Mouse (Mus musculus) kidney, adult 8-10 months (tissue): ENCODE data around the gene Lipc.

ENCODE experiments used
- DNase-seq, 2 experiments: peaks; one replicate each; pipeline ENCODE4 v3.0.0; 2022

Gene Lipc

DNA sequence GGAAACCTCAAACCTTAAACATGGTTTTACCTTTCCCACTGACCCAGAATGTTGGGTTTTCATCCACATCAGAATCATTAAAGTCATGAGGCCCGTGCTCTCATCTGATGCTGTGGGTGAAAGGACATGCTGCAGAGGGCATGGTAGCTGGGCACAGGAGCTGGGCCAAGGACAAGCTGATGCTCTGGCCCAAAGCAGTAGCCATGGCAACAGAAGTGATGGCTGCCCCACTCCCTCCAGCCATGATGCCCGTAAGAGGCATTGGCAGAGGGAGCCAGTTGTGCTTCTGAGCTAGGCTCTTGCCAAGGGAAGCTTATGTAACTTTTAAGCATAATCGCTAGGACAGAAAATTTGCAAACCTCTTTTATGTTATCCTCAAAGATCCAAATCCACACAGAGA is 2.2 kb upstream of the Lipc start:
- no peak for DNase-seq

DNA sequence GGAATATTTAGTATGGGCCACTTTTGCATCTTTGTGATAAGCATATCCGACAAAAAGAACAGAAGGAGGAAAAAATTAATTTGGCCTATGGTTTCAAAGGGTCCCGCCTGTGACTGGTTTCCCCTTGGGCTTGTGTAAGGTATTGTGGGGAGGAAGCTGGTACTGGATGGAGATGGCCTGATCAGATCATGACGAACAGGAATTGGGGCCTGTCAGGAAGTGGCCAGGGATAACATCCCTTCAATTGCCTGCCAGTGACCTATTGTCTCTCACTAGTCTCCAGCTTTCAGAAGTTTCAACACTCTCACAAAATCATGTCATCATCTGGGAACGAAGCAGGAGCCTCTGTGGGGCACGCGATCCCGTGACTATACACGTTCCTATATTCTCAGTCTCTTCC is 2.7 kb downstream of the Lipc start:
- no peak for DNase-seq

DNA sequence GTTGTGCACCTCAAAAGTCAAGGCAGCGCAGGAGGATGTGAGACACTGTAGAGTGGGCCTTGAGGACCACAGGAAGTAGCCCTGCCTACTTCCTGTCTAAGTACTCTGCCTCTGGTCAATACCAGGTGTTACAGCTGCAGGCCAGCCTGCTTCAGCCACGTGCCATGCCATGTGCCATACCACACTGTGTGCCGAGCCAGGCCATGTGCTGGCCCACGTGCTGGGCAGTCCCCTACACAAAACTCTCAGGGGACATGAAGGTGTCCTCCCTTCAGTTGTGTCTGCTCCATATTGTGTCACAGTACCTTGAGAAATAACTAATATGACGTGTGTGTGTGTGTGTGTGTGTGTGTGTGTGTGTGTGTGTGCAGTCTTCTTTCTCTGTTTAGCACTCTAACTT is 4.7 kb downstream of the Lipc start:
- no peak for DNase-seq

DNA sequence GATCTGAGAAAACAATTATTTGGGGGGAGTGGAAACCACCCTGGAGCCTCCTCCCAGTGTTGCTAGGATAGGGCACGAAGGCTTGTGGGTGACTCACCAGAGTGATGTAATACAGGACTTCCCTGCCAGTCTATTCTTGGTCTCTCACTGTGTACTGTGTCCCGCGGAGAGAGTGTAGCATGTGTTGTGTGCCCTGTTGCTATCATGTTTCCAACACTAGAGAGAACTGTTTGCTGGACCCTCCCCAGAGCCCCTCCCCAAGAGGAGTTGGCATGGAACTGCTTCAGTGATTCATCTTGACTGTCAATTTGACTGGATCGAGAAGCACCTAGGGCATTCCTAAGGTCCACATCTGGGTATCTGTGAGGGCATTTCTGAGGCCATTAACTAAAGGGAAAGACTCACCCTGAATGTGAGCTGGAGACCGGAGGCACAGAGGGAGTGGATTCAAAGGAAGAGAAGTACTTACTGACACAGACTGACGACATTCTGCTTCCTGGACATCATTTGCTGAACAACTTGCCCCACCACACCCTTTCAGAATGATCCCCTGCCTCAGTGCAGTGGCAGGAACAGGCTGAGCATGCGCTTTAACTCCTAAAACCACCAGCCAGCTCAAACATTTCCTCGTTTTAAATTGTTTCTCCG is 9.2 kb downstream of the Lipc start:
- no peak for DNase-seq

DNA sequence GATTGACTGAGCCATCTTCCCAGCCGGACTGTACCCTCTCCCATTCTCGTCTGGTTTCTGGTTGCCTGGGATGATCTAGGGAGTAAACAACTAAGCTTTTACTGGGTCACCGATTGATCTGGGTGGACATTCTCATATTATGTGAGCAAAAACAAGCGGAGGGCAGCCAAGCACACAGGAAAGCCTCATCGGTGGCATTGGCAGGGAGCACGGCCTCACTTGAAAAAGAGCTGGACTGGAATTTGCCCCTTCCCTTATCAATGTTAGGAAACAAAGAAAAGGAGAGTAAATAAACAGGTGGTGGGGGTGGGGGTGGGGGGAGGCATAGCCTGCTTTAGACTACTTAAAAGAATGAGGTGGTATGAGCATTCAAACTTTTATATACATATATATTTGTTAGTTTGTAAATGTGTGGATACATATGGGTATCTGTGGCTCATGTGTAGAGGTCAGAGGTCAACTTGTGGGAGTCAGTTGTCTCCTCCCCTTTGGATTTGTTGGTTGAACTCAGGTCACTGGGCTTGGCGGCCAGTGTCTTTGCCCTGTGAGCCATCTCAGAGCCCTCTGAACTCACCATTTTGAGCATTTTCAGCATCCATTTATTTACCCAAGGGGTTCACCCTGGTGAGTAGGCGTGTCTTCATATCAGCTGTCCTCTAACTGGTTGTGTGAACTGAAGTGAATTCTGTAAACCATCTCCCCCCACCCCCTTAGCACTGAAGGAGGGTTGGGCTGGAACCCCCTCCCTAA is 12.1 kb downstream of the Lipc start:
- DNase-seq, result no peak

DNA sequence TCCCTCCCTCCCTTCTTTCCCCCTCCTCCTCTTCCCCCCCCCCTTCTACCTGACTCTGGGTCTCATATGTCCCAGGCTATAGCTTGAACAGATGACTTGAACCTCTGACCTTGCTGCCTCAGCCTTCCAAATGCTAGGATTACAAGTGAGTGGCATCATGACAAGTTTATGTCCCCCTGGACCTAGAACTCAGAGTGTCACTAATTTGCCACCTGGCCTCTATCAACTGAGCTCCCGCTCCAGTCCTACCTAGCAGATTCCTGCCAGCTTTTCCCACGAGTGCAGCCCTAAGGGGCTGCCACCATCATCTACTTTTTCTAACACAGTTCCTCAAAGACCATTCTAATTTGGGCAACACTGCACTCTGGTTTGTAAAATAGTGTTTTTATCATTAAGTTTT is 13.2 kb downstream of the Lipc start:
- DNase-seq, result no peak

DNA sequence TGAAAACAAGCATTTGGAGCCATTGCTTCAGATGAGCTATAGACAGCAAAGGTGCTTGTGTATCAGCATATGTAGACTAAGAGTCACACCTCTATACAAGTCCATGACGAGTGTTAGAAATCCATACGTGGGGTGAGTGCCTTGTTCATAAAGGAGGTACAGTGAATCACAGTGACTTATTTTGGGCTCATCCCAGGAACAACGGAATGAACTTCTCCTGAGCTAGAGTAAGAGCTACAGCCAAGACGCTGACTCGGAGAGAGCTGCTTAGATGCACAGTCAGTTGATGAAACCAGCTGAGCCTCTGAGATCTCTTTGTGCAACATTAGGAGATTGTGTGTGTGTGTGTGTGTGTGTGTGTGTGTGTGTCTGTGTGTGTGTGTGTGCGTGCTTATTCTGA is 13.9 kb downstream of the Lipc start:
- DNase-seq, result no peak

DNA sequence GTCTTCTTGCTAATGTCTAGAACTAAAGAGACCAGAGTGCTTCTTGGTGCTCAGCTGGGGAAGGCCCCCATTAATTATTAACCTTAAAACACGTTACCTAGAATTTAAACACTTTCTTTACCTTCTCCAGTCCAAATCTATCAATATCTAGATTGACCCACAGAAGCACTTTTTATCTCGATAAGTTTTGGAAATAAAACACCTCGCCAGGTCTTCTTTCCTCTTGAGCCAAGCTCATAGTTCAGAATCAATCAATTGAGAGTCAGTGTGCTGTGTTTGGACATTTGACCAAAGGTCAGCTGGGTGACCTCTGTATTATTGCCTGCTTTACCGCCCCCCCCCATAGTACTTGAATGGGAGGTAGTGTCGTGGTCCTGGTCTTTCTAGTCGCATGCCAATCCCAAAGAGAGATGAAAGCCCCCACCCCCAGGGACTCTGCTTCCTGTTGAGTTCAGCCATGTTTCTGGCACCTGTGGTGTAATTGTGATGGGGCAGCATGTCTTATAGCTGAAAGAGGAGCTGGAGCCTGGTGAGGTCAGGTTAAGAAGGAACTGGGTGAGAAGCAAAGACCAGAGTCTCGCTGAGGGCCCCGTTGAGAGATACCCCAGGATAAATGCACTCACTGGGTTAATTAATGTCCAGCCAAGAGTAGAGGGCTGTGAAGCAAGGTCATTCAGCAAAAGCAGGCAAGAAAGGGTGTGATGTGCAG is 17.3 kb downstream of the Lipc start:
- DNase-seq, result no peak

DNA sequence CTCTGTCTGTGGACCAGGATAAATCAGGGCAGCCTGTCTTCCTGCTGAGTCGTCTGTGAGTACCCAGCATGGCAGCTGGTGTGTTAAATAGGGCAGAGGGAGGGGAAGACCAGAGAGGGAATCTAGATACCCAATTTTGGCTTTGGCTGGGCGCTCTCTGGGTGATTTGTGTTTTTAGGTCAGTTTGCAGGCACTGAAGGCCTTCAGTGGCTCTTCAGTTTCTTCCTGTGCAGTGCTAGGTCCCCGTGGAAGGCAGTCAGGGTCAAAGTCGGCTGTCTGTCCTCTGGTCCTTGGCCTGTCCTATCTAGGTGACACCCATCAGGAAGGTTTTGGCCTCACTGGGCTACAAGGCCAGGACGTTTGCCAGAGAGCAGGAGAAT is 21.4 kb downstream of the Lipc start:
- DNase-seq, result no peak

DNA sequence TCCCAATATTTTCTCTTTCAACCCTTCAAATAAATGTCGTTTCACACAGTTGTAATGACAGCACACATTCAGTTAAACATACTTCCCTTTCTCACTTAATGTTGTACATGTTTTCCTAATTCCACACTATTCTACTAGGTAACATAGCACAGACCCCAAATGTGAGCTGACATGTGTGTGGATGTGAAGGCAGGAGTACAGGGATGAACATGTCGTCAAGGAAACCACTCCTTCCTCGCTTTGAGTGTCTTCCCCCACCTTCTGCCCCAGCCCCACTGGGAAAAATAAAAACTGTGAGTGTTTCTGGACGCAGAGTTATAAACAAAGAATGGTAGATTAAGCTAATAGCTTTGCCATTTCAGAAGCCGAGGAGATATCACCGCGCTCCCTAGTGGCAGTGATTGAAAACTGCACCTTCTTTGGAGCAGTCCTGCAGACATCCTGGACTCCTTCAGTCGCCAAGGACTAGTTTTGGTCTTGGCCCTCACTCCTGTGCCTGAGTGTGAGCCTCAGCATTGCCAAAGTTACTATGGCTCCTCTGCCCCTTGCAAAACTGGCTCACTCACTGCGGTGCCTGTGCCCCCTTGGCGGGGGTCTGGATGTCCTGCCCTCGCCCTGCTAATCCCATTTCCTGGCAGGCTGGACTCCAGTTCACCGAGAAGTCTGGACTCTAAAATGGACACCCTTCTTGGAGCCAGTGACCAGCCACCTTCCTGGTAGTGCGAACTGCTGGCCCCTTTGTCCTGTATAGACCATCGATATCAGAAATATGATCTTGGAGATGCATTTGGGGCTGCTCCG is 22.0 kb downstream of the Lipc start:
- DNase-seq, result peak in 1 of 2 experiments; percentile 45

DNA sequence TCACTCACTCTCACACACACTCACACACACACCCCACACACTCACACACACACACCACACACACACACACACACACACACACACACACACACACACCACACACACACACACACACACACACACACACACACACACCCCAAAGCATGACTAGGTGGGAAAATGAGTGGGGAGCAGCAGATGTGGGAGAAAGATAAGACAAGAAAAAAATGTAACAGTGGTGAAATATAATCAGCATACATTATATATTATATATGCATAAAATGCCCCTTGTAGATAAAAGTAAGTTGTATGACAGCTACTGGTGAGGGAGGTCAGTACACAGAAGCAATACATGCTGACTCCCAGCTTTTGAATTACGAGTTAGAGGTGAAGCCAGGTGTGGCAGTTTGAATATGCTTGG is 23.6 kb downstream of the Lipc start:
- no peak for DNase-seq

DNA sequence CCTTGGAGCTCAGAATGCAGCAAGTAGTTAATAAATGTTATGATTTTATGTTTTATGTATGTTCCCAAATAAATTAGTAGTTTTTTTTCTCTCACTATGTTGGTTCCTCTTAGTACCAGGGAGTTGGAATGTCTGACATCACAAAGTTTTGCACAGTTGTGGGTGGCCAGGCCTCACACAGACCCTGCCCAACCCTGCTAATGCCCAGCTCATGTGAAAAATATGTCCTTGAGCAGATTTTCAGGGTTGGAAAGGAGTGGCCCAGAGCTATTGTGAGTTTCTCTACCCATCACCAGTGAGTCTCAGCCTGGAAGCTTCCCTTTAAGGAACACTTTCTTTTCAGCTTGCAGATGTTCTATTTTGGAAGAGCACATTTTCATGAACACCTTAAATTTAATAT is 24.3 kb downstream of the Lipc start:
- DNase-seq, result no peak

DNA sequence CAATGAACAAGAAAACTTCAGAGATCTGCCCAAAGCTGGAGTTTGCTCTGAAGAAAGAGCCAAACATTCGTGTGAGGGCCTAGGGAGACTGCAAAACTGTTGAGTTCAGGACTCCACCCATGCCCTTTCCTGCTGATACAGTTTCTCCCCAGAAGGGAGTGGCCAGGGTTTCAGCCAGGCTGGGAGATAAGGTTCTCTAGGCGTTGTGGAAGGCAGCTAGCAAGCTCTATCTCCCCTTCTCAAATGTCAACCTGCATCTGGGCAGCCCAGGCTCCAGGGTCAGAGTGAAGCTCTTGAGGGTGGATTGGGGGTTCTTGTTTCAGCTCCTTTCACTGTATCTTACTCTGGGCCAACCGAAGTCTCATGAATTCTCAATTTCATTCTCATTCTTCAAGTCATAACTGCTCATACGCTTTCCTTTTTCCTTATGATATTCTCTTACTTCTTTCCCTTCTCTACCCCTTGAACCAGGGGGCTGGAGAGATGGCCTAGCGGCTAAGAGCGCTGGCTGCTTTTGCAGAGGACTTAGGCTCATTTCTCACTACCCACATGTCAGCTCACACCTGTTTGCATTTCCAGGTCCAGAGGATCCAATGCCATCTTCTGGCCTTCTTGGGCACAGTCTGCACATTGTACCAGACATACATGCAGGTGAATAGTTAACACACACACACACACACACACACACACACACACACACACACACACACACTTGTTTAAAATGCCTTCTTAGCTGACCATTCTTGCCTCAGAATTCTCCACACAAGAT is 25.0 kb downstream of the Lipc start:
- DNase-seq, result no peak

DNA sequence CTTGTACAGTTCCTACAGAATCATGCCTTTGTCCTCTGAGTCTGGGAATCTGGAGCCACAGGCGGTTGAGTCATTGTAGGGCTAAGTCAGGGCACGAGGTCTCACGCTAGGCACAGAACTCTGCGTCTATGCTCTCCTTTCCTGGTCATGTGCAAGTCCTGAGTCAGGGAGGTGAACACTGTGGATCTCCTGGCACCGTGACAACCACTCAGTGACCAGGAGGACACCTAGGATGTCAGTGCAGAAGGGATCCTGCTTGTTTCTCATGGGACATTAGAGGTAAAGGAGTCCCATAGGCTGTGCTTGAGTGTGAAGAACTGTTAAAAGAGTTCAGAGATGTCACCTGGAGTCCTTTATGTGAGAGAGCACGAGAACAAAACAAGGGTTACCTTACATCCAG is 26.8 kb downstream of the Lipc start:
- no peak for DNase-seq

DNA sequence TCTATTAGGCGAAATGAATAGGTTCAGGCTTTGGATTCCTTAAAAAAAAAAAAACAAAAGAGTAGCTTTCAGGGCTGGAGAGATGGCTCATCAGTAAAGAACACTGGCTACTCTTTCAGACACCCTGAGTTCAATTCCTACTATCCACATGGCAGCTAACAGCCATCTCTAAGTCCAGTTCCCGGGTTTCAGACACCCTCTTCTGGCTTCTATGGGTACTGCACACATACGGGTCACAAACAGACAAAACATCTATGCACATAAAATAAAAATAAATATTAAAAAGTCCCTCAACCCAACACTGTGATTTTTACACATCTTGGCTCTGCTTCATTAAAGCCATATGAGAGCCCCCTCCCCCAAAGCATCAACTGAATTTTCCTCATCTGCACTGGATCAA is 27.3 kb downstream of the Lipc start:
- no peak for DNase-seq

DNA sequence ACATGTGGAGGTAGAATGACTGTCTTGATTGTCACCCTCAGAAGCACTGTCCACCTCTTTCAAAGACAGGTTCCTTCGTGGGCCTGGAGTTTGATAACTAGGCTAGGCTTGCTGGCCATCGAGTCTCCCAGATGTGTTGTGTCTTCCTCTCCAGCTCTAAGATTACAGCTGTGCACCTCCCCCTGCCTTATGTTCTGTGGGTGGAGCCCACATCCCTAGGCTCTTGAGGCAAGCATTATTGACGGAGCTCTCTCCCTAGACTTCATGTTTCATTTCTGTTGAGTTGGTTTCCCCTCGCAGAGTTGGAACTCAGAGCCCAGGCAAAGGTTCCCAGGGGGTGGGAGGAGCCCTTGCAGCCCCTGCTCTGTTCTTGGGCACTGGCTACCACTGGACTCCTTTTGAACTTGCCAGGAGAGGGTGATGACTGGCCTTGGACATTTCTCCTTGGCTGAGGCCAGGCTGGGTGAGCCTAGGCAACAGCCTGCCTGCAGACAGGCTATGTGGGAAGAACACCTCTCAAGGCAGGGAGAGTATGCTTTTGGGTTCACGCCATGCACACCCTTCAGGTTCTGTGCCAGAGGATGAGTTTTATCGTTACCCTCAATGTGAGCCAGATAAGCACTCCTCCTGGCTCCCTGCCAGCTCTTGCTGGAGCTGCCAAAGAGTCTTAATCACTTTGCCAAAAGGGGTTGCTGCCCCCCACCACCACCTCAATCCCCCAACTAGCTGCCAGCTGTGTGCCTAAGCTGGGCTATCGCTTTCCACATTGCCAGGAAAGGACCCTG is 30.1 kb downstream of the Lipc start:
- no peak for DNase-seq

DNA sequence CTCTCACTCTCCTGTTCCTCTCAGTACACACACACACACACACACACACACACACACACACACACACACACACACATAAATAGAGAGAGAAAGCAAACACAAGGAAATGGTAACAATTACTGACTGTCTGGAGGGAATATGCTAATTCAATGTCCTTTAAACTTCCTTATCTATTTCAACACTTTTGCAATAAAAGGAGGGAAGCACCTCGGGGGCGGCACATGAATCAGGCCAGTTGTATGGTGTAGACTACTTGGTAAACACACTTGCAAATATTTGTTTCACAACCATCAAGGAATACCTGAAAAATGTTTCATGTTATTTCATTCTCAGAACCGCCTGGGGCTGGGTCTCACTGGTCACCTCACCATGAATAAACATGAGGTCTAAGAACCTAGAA is 30.9 kb downstream of the Lipc start:
- DNase-seq, result no peak

DNA sequence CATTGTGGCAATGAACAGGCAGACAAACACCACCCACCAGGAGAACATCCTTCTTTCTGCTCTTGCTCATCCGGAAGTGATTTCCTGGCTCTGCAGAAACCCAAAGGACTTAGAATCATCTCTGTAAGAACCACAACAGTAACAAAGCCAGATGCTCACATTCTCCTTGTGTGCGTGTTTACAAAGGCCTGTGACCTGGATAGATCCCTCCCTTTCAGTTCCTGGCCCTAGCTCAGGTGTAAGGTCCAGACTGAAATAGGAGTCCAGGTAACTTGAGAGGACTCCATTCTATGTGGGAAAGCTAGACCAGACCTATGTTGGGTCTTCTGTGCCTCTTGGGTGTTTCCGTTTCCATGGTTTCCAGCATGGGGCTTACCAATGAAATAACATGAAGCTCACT is 32.8 kb downstream of the Lipc start:
- DNase-seq, result no peak

DNA sequence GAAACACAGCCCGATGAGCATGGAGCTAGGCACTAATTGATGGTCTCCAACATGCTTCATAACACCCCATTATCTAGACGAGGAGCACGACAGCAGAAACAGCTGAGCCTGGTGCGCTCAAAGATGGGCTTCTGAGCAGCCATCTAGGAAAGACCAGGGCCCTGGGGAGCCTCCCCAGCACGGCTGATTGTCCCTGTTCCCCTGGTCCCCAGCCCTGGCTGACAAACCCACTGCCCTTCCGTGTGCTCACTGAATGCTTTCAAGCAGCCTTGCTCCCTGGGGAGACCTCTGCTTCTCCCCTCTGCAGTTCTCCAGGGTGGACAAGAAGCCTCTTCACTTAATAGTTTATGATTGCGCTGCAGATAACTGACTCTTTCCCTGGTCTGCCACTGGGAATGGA is 35.5 kb downstream of the Lipc start:
- DNase-seq, result no peak

DNA sequence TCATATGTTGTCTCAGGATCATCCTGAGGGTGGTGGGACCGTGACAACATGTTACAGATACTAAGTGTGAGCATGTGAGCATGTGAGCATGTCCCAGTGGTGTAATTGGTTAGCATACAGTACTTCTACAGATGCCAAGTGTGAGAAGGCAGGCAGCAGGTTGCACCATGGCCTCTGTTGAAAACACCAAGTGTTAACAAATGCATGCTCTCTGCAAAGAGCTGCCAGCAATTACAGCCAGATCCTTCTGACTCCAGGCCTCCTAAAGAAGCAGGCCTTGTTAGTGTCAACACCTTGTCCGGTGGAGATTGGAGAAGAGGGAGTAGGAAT is 36.7 kb downstream of the Lipc start:
- DNase-seq, result no peak

DNA sequence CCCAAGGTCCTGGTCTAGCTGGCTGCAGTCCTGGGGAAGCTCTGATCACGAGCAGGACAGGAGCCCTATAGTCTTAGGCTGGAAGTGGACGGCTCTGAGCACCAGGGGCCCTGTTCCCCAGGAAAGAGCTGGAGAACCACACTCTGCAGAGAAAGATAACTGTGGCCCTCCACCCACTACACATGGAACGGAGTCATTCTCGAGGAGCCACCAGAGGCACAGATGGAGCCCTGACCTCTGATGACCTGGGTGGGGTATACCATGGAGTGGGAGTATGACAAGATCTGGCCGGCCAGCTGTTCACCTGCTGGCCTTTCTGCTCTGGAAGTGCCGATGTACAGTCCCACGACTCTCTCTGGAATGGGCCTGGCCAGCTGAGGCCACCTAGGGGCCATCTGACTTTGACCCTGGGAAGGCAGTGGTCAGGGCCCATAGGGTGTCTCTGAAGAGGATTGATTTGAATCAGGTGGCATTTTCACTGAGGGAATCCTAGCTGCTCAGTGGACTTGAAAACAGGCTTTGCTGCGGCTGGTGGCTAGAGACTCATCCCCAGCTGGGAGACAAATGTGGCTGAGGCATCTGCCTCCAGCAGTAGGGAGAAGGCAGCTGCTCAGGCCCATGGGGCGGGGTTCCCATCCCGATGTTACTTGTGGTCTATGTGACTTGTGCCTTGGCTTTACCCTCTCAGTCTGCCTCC is 37.2 kb downstream of the Lipc start:
- no peak for DNase-seq
